Mouse (Mus musculus) midbrain, embryonic 16.5 days (tissue): Measurements from ENCODE around the gene Ppp1r8. TPM values are rescaled to one million over a fixed set of nuclear protein-coding genes. Genes with fewer than 3 reads are reported as not detected.

Experiments used
- ATAC-seq: fragments of 200-750 bp; cut with Nextera tagmentation; 2 replicates; pipeline ENCODE4 v1.8.0; 2017; ENCODE audit warnings: moderate TSS enrichment
- H3K27ac ChIP-seq: fragments of 300-500 bp; sonication (generic); 2 replicates; pipeline ENCODE4 v1.5.1; 2014; ENCODE audit warnings: mild to moderate bottlenecking, low read length, mixed read lengths
- H3K27me3 ChIP-seq: fragments of 300-500 bp; sonication (generic); 2 replicates; pipeline ENCODE4 v1.6.1; 2014; ENCODE audit warnings: low read depth, low read length, mixed read lengths; ENCODE audit not compliant: control insufficient read depth, insufficient read depth
- H3K36me3 ChIP-seq: fragments of 300-500 bp; sonication (generic); 2 replicates; pipeline ENCODE4 v1.6.1; 2014; ENCODE audit warnings: mild to moderate bottlenecking, low read length, moderate library complexity, mixed read lengths; ENCODE audit not compliant: control insufficient read depth, insufficient read depth
- H3K4me1 ChIP-seq: fragments of 300-500 bp; sonication (generic); 2 replicates; pipeline ENCODE4 v1.6.1; 2014; ENCODE audit warnings: mild to moderate bottlenecking, low read length, mixed read lengths; ENCODE audit not compliant: control insufficient read depth, insufficient read depth
- H3K4me2 ChIP-seq: fragments of 300-500 bp; sonication (generic); 2 replicates; pipeline ENCODE4 v1.6.1; 2014; ENCODE audit warnings: mild to moderate bottlenecking, low read length, mixed read lengths
- H3K4me3 ChIP-seq: fragments of 300-500 bp; sonication (generic); 2 replicates; pipeline ENCODE4 v1.5.1; 2014; ENCODE audit warnings: low read depth, mild to moderate bottlenecking, low read length, moderate library complexity, mixed read lengths
- H3K9ac ChIP-seq: fragments of 300-500 bp; sonication (generic); 2 replicates; pipeline ENCODE4 v1.6.1; 2014; ENCODE audit warnings: low read depth, low read length, mixed read lengths
- H3K9me3 ChIP-seq: fragments of 300-500 bp; sonication (generic); replicated peaks from 2 replicates; pipeline ENCODE4 v1.6.1; 2014; ENCODE audit warnings: mild to moderate bottlenecking, low read length, mixed read lengths; ENCODE audit not compliant: control insufficient read depth, poor library complexity, severe bottlenecking
- WGBS: fragments of 180-500 bp; shearing (Covaris S2); extraction: QIAGEN DNeasy Blood & Tissue Kit; methylation state at CpG from one replicate; pipeline ENCODE4 v1.1.7; 2014; 5-methylcytosine and 5-hydroxymethylcytosine counted together
- polyA plus RNA-seq: library from polyadenylated mRNA; unstranded; fragments of >200 nt; fragmentation: Nextera tagmentation; extraction: Ambion mirVana; gene quantifications from 2 replicates; pipeline ENCODE4 v1.2.1, GENCODE M21; 2015

Ppp1r8 gene
- 58.2 and 58.5 TPM in 2 replicates for polyA plus RNA-seq

DNA sequence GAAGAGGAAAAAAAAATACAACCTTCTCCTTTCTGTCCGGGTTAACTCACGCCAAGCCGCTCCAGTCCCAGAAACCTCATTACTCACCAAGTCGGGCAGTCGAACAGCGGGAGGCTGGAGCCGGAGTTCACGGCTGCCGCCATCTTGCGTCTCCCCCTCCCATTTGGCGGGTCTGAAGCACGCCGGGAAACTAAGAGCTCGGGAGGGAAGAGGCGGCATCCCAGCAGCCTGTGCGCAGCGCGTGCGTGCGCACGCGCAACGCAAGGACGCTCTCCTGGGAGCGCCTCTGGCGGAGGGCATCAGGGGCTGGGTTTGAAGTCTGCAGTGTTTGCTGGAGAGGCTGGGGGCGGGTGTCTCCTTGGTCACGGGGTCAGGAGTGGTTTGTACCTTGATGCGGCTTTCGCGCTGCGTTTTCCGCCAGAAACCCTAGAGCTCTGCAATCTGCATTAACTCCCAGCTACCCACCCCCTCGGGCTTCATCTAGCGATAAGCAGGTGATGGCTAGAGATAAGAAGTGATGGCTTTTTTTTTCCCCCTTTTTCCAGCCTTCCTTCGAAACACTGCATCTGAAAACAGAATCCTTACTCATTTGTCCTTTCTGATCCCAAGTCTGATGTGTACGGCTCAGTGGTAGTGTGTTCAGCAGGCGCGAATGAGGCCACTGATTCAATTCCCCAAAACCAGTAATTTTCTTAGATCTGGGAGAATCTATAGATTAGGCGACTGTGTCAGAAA lies at the start of gene Ppp1r8:
Gene Ppp1r8 (minus strand): TSS at position 200 of the 735 bp plus-strand sequence.
- H3K4me2 ChIP-seq = peak within 1 kb of the TSS; percentile 75
- no peaks in the 10 kb centered on the region for H3K9me3 ChIP-seq
- H3K4me3 ChIP-seq = peak within 1 kb of the TSS; percentile 72
- H3K27me3 ChIP-seq = no peaks in the 10 kb centered on the region
- H3K4me1 ChIP-seq = peaks cover 11% of the 10 kb centered on the region
- ATAC-seq = peak; percentile 99
- H3K27ac ChIP-seq = peak within 1 kb of the TSS; percentile 78
- under 1% methylated on average over 40 of the region's 40 CpGs for WGBS
- peaks cover 12% of the 10 kb centered on the region for H3K36me3 ChIP-seq
- peak within 1 kb of the TSS; percentile 88 for H3K9ac ChIP-seq

DNA sequence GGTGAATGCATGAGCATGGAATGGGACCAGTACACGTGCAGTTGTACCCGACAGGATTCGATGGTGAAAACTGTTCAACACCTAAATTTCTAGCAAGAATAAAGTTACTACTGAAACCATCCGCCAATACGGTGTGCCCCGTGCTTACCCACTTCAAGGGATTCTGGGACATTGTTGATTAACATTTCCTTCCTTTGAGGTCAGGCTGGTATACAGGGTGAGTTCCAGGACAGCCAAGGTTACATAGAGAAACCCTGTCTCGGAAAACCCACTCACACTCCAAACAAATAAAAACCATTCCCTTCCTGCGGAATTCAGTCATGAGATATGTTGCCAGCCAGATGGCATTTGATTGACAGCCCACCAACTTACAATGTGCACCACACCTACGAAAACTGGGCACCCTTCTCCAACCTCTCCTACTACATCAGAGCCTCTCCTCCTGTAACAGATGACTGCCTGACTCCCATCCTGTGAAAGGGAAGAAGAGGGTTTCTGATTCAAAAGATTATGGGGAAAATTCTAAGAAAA lies 41.9 kb upstream of the Ppp1r8 start:
- peak overlapping the region; percentile 87; the same call in 1 of the 2 replicates for H3K27ac ChIP-seq
- peak overlapping the region; percentile 95 for H3K9ac ChIP-seq
- peak; percentile 34; the same call in 1 of the 2 replicates for ATAC-seq
- H3K36me3 ChIP-seq = no peaks in the 10 kb centered on the region
- H3K9me3 ChIP-seq = no peaks in the 10 kb centered on the region
- H3K4me2 ChIP-seq = peak overlapping the region; percentile 66
- H3K4me1 ChIP-seq = peaks cover 27% of the 10 kb centered on the region
- H3K4me3 ChIP-seq = peak overlapping the region; percentile 98
- H3K27me3 ChIP-seq = no peaks in the 10 kb centered on the region
- 12% methylated on average over 9 of the region's 9 CpGs for WGBS

DNA sequence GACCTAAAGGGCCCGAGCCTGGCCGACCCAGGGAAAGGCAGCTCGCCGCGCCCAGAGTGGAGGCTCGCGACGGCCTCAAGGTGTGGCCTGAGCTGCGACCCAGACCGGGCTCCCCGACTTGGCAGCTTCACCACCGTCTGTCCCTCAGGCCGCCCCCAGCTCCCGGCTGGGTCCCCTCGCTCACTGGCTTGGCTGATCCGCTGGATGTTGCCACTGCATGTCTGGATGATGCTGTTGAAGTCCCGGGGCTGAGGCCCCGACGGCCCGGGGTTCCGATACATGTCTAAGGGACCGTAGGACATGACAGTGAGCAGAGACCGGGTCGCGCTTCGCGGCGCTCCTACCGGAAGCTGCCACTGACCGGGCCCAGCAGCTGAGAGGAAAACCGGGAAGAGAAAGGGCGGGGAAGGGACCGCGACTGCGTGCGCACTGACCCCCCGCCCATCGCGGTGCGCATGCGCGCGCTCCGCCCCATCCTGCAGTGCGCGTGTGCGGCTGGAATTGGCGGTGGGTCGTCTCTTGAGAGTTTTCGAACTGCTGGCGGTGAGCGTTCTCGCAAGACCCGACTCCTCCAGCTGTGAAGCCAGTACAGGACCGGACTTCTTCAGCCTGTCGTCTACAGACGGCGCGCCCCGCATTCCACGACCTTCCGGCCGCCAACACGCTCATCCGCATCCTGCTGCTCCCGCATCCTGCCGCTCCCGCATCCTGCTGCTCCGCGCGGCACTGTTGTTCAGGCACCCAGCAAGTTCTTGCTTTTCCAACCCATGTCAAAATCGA lies 41.3 kb upstream of the Ppp1r8 start, which contains the start of gene Stx12:
Gene Stx12 (minus strand): TSS at position 446 of the 780 bp plus-strand sequence.
- H3K27me3 ChIP-seq = no peaks in the 10 kb centered on the region
- H3K36me3 ChIP-seq = no peaks in the 10 kb centered on the region
- H3K4me1 ChIP-seq = peaks cover 27% of the 10 kb centered on the region
- under 1% methylated on average over 67 of the region's 72 CpGs for WGBS
- H3K9ac ChIP-seq = peak within 1 kb of the TSS; percentile 95
- H3K27ac ChIP-seq = peak within 1 kb of the TSS; percentile 87
- H3K9me3 ChIP-seq = no peaks in the 10 kb centered on the region
- H3K4me2 ChIP-seq = peak within 1 kb of the TSS; percentile 66
- ATAC-seq = peak; percentile 94
- H3K4me3 ChIP-seq = peak within 1 kb of the TSS; percentile 98

DNA sequence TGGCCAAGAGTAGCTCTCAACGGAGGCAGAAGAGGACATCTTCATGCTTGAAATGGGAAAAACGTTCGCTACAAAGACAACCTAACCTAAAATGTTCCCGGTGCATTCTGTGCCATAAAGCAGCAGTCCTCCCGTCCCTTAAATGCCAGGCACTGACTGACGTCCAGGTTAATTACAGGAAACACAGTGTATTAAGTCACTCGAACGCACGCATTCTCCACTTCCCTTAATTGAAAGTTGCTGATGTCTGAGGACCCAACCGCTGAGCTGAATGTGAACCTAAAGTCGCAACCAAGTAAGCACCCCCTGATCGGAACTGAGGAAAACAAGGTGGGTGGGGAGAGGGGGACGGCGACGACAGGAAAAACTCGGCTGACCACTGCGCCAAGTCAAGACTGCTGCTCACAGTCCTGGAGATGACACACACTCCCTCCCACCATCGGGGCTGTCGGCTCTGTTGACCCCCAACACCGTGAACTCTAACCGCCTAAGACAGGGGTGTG lies 40.6 kb upstream of the Ppp1r8 start:
- peak overlapping the region; percentile 87 for H3K27ac ChIP-seq
- H3K4me1 ChIP-seq = peaks cover 27% of the 10 kb centered on the region
- H3K9ac ChIP-seq = peak overlapping the region; percentile 95
- H3K27me3 ChIP-seq = no peaks in the 10 kb centered on the region
- no peaks in the 10 kb centered on the region for H3K36me3 ChIP-seq
- 3% methylated on average over 21 of the region's 21 CpGs for WGBS
- peak overlapping the region; percentile 98 for H3K4me3 ChIP-seq
- no peaks in the 10 kb centered on the region for H3K9me3 ChIP-seq
- ATAC-seq = no peak; the same call in 1 of the 2 replicates
- peak overlapping the region; percentile 66 for H3K4me2 ChIP-seq

DNA sequence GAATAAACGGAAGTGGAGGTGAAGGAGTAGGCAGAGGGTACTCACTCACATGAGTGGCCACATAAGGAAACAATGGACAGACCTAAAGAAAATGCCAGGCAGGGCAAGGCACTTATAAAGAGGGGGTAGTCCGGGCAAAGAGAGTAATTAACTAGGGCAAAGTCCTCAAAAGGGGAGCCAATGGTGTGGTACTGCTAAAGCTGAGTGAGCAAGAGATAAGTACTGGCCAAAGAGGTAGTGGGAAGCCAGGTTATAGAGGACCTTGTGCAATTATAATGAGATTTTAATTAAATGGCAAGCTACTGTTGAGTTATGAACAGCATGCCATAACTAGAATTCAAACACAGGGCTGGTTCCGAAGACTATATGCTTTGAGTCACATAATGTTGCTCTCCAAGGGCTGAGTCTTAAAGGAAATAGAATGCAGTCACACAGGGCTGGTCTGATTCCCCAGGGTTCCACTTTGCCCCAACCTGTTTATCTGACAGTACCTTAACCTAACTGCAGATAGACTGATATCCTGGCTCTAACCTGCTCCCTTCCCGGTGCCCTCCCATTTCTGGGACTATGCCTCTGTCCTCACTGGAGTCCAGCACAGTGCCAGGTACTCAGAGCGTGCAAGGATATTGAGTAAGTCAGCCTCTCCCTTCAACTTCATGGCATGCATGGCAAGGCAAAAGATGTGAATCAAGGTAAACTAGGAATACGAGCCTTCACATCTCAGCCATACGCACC lies 31.6 kb upstream of the Ppp1r8 start:
- H3K9me3 ChIP-seq = no peaks in the 10 kb centered on the region
- H3K4me2 ChIP-seq = no peak overlapping the region
- no peaks in the 10 kb centered on the region for H3K4me1 ChIP-seq
- no peaks in the 10 kb centered on the region for H3K27me3 ChIP-seq
- peaks cover 7% of the 10 kb centered on the region for H3K36me3 ChIP-seq
- no peak overlapping the region for H3K27ac ChIP-seq
- no peak for ATAC-seq
- H3K4me3 ChIP-seq = no peak overlapping the region
- no peak overlapping the region for H3K9ac ChIP-seq
- WGBS = 93% methylated on average over 7 of the region's 7 CpGs

DNA sequence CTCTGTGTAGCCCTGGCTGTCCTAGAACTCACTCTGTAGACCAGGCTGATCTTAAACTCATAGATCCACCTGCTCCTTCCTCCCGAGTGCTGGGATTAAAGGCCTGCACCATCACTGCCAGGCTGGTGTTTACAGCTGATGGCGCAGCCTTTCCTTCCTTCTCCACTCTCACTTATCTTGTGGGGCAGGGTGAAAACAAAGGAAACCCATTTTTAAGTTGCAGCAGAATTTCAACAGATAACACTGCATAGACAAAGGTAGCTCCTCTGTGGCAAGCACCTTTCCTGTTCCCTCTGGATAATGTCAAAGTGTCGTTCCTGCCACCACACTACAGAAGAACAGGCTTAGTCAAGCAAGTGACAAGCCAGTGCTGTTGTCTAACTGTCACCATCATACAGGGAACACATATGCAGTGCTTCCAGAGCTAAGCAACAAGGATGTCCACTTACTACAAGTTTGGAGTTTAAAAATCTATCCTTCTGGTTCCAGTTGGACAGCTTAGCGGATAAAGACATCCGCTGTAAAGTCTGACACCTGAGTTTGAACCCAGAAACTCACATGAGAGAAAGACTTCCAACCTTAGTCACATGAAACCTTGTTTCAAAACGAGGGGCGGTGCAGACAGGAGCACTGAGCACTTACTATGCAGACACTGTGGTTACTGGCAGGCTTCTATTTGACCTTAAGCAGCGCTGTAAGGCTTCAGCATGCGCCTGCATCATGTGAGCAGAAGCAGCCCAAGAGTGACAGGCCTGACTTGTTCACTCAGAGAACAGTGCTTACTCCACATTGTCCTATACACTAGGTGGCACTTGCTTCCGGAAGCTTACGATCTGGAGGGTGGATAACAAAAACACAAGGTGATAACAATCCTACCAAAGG lies 30.8 kb upstream of the Ppp1r8 start:
- no peak for ATAC-seq
- H3K4me2 ChIP-seq = no peak overlapping the region
- no peak overlapping the region for H3K9ac ChIP-seq
- H3K27ac ChIP-seq = no peak overlapping the region
- H3K4me3 ChIP-seq = no peak overlapping the region
- no peaks in the 10 kb centered on the region for H3K27me3 ChIP-seq
- H3K36me3 ChIP-seq = peaks cover 9% of the 10 kb centered on the region
- WGBS = 87% methylated on average over 11 of the region's 11 CpGs
- H3K4me1 ChIP-seq = no peaks in the 10 kb centered on the region
- H3K9me3 ChIP-seq = no peaks in the 10 kb centered on the region

DNA sequence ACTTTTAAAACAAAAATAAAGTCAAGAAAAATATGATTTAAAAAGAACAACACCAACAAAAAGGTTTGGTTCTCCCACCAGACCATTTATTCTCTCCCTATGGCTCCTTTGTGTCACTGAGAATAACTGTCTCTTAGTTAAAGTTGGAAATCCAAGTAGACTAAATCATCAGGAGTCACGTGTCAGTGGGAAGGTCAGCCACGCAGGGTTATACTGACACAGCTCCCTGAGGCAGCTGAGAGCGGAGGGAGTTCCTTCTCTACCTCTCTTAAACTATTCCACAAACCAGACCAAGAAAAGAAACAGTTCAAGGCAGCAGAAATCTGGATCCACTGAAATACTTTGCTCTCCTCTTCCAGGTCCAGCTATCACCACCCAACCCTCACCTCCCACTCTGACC lies 28.1 kb upstream of the Ppp1r8 start:
- H3K4me1 ChIP-seq = no peaks in the 10 kb centered on the region
- no peak overlapping the region for H3K9ac ChIP-seq
- H3K9me3 ChIP-seq = no peaks in the 10 kb centered on the region
- no peak overlapping the region for H3K4me3 ChIP-seq
- peaks cover 29% of the 10 kb centered on the region for H3K36me3 ChIP-seq
- no peaks in the 10 kb centered on the region for H3K27me3 ChIP-seq
- ATAC-seq = no peak
- H3K4me2 ChIP-seq = no peak overlapping the region
- no peak overlapping the region for H3K27ac ChIP-seq
- 94% methylated on average over 3 of the region's 3 CpGs for WGBS

DNA sequence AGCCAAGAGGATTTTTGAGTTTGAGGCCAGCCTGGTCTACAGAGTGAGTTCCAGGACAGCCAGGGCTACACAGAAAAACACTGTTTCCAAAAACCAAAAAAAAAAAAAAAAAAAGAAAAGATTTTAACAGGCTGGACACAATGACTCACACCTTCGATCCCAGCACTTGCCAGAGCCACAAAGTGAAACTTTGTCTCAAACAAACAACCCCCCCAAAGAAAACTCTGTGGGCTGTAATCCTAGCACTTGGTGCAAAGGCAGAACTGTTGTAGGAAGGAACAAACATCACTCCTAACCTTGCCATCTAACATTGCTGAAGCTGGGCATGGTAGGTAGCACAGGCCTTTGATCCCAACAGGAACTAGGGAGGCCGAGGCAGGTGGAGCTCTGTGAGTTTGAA lies 21.9 kb upstream of the Ppp1r8 start:
- Histone ChIP-seq H3K4me2 (no peak overlapping the region), H3K4me1 (no peaks in the 10 kb centered on the region), H3K27me3 (no peaks in the 10 kb centered on the region), H3K4me3 (no peak overlapping the region), H3K27ac (no peak overlapping the region), H3K9me3 (no peaks in the 10 kb centered on the region), H3K9ac (no peak overlapping the region), H3K36me3 (peaks cover 41% of the 10 kb centered on the region)
- WGBS = 93% methylated on average over 2 of the region's 2 CpGs
- ATAC-seq = no peak
